In the genomic region with DNA sequence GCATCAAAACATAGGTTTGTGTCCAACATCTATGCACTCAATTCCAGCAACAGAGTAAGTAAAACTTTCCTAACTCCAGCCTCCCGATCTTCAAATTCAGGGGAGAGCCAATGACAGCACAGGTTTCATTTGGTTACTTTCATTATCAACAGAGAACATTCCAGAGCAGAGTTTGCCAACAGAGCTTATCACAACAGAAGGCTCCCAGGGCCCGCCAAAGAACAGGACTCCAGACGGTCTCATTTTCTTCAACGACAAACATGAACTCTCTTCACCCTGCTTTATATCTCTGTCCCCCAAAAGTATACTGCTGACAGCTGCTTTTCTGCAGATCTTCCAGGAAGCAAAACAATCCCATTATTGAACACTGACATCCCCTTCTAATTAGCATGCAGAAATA, we compare ENCODE assay signal across 11 mouse cellular contexts.
DNase-seq lines count a peak whose midpoint lies in the region; ATAC-seq and TF ChIP-seq lines count a peak whose summit lies in the region.
"Had no signal": no experiment of that assay in that cellular context is flagged by ENCODE, and none has a peak within 500 bp of the region (broad histone marks: within the 10 kb centered on the region; RNA-seq: fewer than 3 reads in every experiment).

No protein-coding gene starts in this region.

- H3K27ac ChIP-seq in intestine, postnatal 0 days (ENCODE audit: low read depth, low read length) = no peak overlapping the region
- H3K27ac ChIP-seq in intestine, embryonic 16.5 days (ENCODE audit: low read length) = no peak overlapping the region
- no peak overlapping the region for H3K27ac ChIP-seq in embryonic facial prominence, embryonic 14.5 days (replicated peaks; ENCODE audit: low read depth, low read length)
- H3K27ac ChIP-seq: embryonic facial prominence, embryonic 13.5 days; layer of hippocampus, adult 2 months; limb, embryonic 10.5 days had no signal

- H3K36me3 ChIP-seq in intestine, postnatal 0 days (ENCODE audit: control insufficient read depth, insufficient read depth) = no peaks in the 10 kb centered on the region
- no peaks in the 10 kb centered on the region for H3K36me3 ChIP-seq in intestine, embryonic 16.5 days (ENCODE audit: control insufficient read depth, insufficient read depth, low read length)
- H3K36me3 ChIP-seq in embryonic facial prominence, embryonic 14.5 days (ENCODE audit: control insufficient read depth, insufficient read depth, low read length) = no peaks in the 10 kb centered on the region
- H3K36me3 ChIP-seq: embryonic facial prominence, embryonic 13.5 days; limb, embryonic 10.5 days had no signal

- H3K4me3 ChIP-seq in intestine, postnatal 0 days (ENCODE audit: low read depth, low read length) = no peak overlapping the region
- no peak overlapping the region for H3K4me3 ChIP-seq in intestine, embryonic 16.5 days (ENCODE audit: low read length)
- H3K4me3 ChIP-seq in embryonic facial prominence, embryonic 14.5 days (ENCODE audit: low read depth, low read length) = no peak overlapping the region
- H3K4me3 ChIP-seq: embryonic facial prominence, embryonic 13.5 days; layer of hippocampus, adult 2 months; limb, embryonic 10.5 days had no signal

- H3K4me2 ChIP-seq in intestine, postnatal 0 days (replicated peaks; ENCODE audit: low read depth) = peak overlapping the region; percentile 38; the same call in 1 of the 2 replicates
- H3K4me2 ChIP-seq in intestine, embryonic 16.5 days (ENCODE audit: low read depth, low read length) = no peak overlapping the region
- H3K4me2 ChIP-seq in embryonic facial prominence, embryonic 14.5 days (ENCODE audit: low read depth, low read length) = no peak overlapping the region
- H3K4me2 ChIP-seq: embryonic facial prominence, embryonic 13.5 days had no signal

- WGBS in intestine, postnatal 0 days = 20% methylated on average over 4 of the region's 4 CpGs
- 16% methylated on average over 4 of the region's 4 CpGs for WGBS in intestine, embryonic 16.5 days
- 36% methylated on average over 4 of the region's 4 CpGs for WGBS in embryonic facial prominence, embryonic 14.5 days

- H3K9ac ChIP-seq in intestine, postnatal 0 days (ENCODE audit: low read depth, low read length) = no peak overlapping the region
- no peak overlapping the region for H3K9ac ChIP-seq in intestine, embryonic 16.5 days (ENCODE audit: low read depth, low read length)
- no peak overlapping the region for H3K9ac ChIP-seq in embryonic facial prominence, embryonic 14.5 days (ENCODE audit: low read depth, low read length)
- H3K9ac ChIP-seq: embryonic facial prominence, embryonic 13.5 days had no signal

- peak; percentile 48 for DNase-seq in Muller cell, postnatal 12 days (ENCODE audit: inconsistent ontology term)
- peak; percentile 33 for DNase-seq in embryonic facial prominence, embryonic 14.5 days (ENCODE audit: low spot score)
- DNase-seq in heart, postnatal 4 days = peak; percentile 18
- DNase-seq in urinary bladder, postnatal 10 days (ENCODE audit: low spot score) = no peak
- DNase-seq in embryo, embryonic 11 days = no peak
- DNase-seq: right cerebral cortex, postnatal 14 days had no signal

- H3K4me1 ChIP-seq in intestine, postnatal 0 days (replicated peaks; ENCODE audit: control insufficient read depth, insufficient read depth, low read length) = no peaks in the 10 kb centered on the region
- H3K4me1 ChIP-seq in intestine, embryonic 16.5 days (ENCODE audit: control insufficient read depth, insufficient read depth, low read length) = peaks cover 8% of the 10 kb centered on the region
- no peaks in the 10 kb centered on the region for H3K4me1 ChIP-seq in embryonic facial prominence, embryonic 14.5 days (ENCODE audit: control insufficient read depth, insufficient read depth, low read length)

- H3K9me3 ChIP-seq in intestine, postnatal 0 days (ENCODE audit: control insufficient read depth) = no peaks in the 10 kb centered on the region
- no peaks in the 10 kb centered on the region for H3K9me3 ChIP-seq in intestine, embryonic 16.5 days (ENCODE audit: control insufficient read depth, low read length)
- no peaks in the 10 kb centered on the region for H3K9me3 ChIP-seq in embryonic facial prominence, embryonic 14.5 days (ENCODE audit: control insufficient read depth, low read length)
- H3K9me3 ChIP-seq: embryonic facial prominence, embryonic 13.5 days; limb, embryonic 10.5 days had no signal

- no peak for TF ChIP-seq CTCF in intestine, postnatal 0 days (IDR thresholded peaks at IDR 0.05; ENCODE audit: low read depth)

- no peak for ATAC-seq in intestine, postnatal 0 days
- ATAC-seq in intestine, embryonic 16.5 days = no peak
- no peak for ATAC-seq in embryonic facial prominence, embryonic 14.5 days (ENCODE audit: low read depth)

- no peaks in the 10 kb centered on the region for H3K27me3 ChIP-seq in intestine, postnatal 0 days (replicated peaks; ENCODE audit: control insufficient read depth, insufficient read depth, low read length)
- H3K27me3 ChIP-seq in intestine, embryonic 16.5 days (replicated peaks; ENCODE audit: control insufficient read depth, insufficient read depth, low read length) = no peaks in the 10 kb centered on the region
- H3K27me3 ChIP-seq in embryonic facial prominence, embryonic 14.5 days (replicated peaks; ENCODE audit: control insufficient read depth, insufficient read depth, low read length) = no peaks in the 10 kb centered on the region
- H3K27me3 ChIP-seq: embryonic facial prominence, embryonic 13.5 days had no signal

Comparison
In these comparisons a context has a peak if more than half of its experiments do, and no peak if none do; other contexts are left out.
1. DNase-seq: peak in Muller cell, postnatal 12 days (single experiment), embryonic facial prominence, embryonic 14.5 days (single experiment) and heart, postnatal 4 days (single experiment); none in urinary bladder, postnatal 10 days (single experiment) and embryo, embryonic 11 days (single experiment).